Mouse (Mus musculus) ES-E14 (cell line): ENCODE data around the gene Rbfox2.

Experiments used
- CHD2 ChIP-seq: IDR thresholded peaks from 2 replicates; pipeline ENCODE4 v1.6.1; 2014; ENCODE audit warnings: mild to moderate bottlenecking, low read depth, low read length, inconsistent platforms
- HCFC1 ChIP-seq: IDR thresholded peaks from 2 replicates; pipeline ENCODE4 v1.6.1; 2012; ENCODE audit warnings: low read length, inconsistent platforms, borderline replicate concordance; ENCODE audit not compliant: insufficient read depth
- MAFK ChIP-seq: IDR thresholded peaks from 2 replicates; pipeline ENCODE4 v1.6.1; 2014; ENCODE audit warnings: mild to moderate bottlenecking, low read depth, low read length, inconsistent platforms; ENCODE audit not compliant: insufficient read depth

DNA sequence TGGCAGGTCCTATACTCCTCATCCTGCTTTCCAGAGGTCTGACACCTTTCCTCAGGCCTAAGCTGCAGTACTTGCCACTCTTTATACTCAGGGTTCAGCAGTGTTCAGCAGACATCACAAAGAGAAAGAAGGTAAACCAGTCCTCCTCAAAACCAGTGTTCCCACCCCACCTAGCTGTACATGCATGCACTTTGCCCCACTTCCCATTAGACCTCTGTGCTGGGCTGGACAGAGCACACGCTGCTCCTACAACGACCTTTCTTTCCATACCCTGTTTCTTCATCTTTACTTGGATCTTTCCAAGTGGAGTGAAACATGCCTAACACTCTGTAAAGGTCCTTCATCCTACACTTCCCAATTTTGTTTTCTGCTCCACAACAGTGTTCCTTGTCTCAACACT, 110.8 kb downstream of the Rbfox2 start:
- TF ChIP-seq HCFC1 = no peak
- TF ChIP-seq CHD2 = no peak
- no peak for TF ChIP-seq MAFK
